Comparison of ENCODE assay signal across 16 mouse cellular contexts in genomic region chrX:51169476-51170045, GRCm38 (mm10). TPM values are rescaled to one million over a fixed set of nuclear protein-coding genes. Genes with fewer than 3 reads are reported as not detected.
A peak's percentile ranks its signal among the peaks of the same experiment; 100 is the strongest.
DNase-seq lines count a peak whose midpoint lies in the region; ATAC-seq and TF ChIP-seq lines count a peak whose summit lies in the region.
"Had no signal": no experiment of that assay in that cellular context is flagged by ENCODE, and none has a peak within 500 bp of the region (broad histone marks: within the 10 kb centered on the region; RNA-seq: fewer than 3 reads in every experiment).

No protein-coding gene starts in this region.

- no peak for ATAC-seq in forebrain, embryonic 14.5 days
- ATAC-seq in forebrain, embryonic 16.5 days, result no peak
- peak; percentile 40 for ATAC-seq in limb, embryonic 13.5 days (ENCODE audit: low FRiP score, low read depth)
- no peak for ATAC-seq in inflammation-experienced regulatory T-cells, adult 6 months
- ATAC-seq in hindbrain, embryonic 12.5 days (ENCODE audit: low FRiP score), result no peak
- ATAC-seq in intestine, postnatal 0 days, result no peak
- ATAC-seq: midbrain, embryonic 16.5 days had no signal

- H3K4me2 ChIP-seq in forebrain, embryonic 14.5 days (ENCODE audit: low read length), result no peak overlapping the region
- no peak overlapping the region for H3K4me2 ChIP-seq in forebrain, embryonic 16.5 days (ENCODE audit: low read length)
- no peak overlapping the region for H3K4me2 ChIP-seq in limb, embryonic 13.5 days (replicated peaks)
- H3K4me2 ChIP-seq in hindbrain, embryonic 12.5 days (replicated peaks), result no peak overlapping the region
- no peak overlapping the region for H3K4me2 ChIP-seq in intestine, postnatal 0 days (replicated peaks; ENCODE audit: low read depth)
- H3K4me2 ChIP-seq: limb, embryonic 15.5 days; neural tube, embryonic 12.5 days had no signal

- H3K27me3 ChIP-seq in forebrain, embryonic 14.5 days (replicated peaks; ENCODE audit: control insufficient read depth, insufficient read depth, low read length), result no peaks in the 10 kb centered on the region
- no peaks in the 10 kb centered on the region for H3K27me3 ChIP-seq in forebrain, embryonic 16.5 days (replicated peaks; ENCODE audit: control insufficient read depth, insufficient read depth, low read length)
- no peaks in the 10 kb centered on the region for H3K27me3 ChIP-seq in limb, embryonic 13.5 days
- H3K27me3 ChIP-seq in hindbrain, embryonic 12.5 days, result no peaks in the 10 kb centered on the region
- no peaks in the 10 kb centered on the region for H3K27me3 ChIP-seq in intestine, postnatal 0 days (replicated peaks; ENCODE audit: control insufficient read depth, insufficient read depth, low read length)
- H3K27me3 ChIP-seq: limb, embryonic 15.5 days; neural tube, embryonic 12.5 days had no signal

- H3K36me3 ChIP-seq in forebrain, embryonic 14.5 days (ENCODE audit: control insufficient read depth, insufficient read depth, low read length), result no peaks in the 10 kb centered on the region
- H3K36me3 ChIP-seq in forebrain, embryonic 16.5 days (ENCODE audit: control insufficient read depth, insufficient read depth), result no peaks in the 10 kb centered on the region
- H3K36me3 ChIP-seq in limb, embryonic 13.5 days, result no peaks in the 10 kb centered on the region
- H3K36me3 ChIP-seq in hindbrain, embryonic 12.5 days, result no peaks in the 10 kb centered on the region
- H3K36me3 ChIP-seq in intestine, postnatal 0 days (ENCODE audit: control insufficient read depth, insufficient read depth), result no peaks in the 10 kb centered on the region
- H3K36me3 ChIP-seq: limb, embryonic 15.5 days; neural tube, embryonic 12.5 days had no signal

- H3K27ac ChIP-seq in forebrain, embryonic 14.5 days (ENCODE audit: low read depth, low read length), result no peak overlapping the region
- H3K27ac ChIP-seq in forebrain, embryonic 16.5 days (ENCODE audit: low read length), result no peak overlapping the region
- no peak overlapping the region for H3K27ac ChIP-seq in limb, embryonic 13.5 days
- no peak overlapping the region for H3K27ac ChIP-seq in hindbrain, embryonic 12.5 days
- no peak overlapping the region for H3K27ac ChIP-seq in intestine, postnatal 0 days (ENCODE audit: low read depth, low read length)
- H3K27ac ChIP-seq: limb, embryonic 15.5 days; macrophage; neural tube, embryonic 12.5 days had no signal

- no peak overlapping the region for H3K4me3 ChIP-seq in forebrain, embryonic 14.5 days (ENCODE audit: low read depth, low read length)
- H3K4me3 ChIP-seq in forebrain, embryonic 16.5 days (replicated peaks; ENCODE audit: low read length), result no peak overlapping the region
- no peak overlapping the region for H3K4me3 ChIP-seq in limb, embryonic 13.5 days
- H3K4me3 ChIP-seq in hindbrain, embryonic 12.5 days, result no peak overlapping the region
- H3K4me3 ChIP-seq in intestine, postnatal 0 days (ENCODE audit: low read depth, low read length), result no peak overlapping the region
- H3K4me3 ChIP-seq: limb, embryonic 15.5 days; neural tube, embryonic 12.5 days had no signal

- TF ChIP-seq CTCF in intestine, postnatal 0 days (IDR thresholded peaks at IDR 0.05; ENCODE audit: low read depth), result no peak

- H3K9ac ChIP-seq in forebrain, embryonic 14.5 days (ENCODE audit: low read length), result no peak overlapping the region
- H3K9ac ChIP-seq in forebrain, embryonic 16.5 days (replicated peaks; ENCODE audit: low read depth, low read length), result no peak overlapping the region
- no peak overlapping the region for H3K9ac ChIP-seq in limb, embryonic 13.5 days
- H3K9ac ChIP-seq in hindbrain, embryonic 12.5 days, result no peak overlapping the region
- H3K9ac ChIP-seq in intestine, postnatal 0 days (ENCODE audit: low read depth, low read length), result no peak overlapping the region
- H3K9ac ChIP-seq: limb, embryonic 15.5 days; neural tube, embryonic 12.5 days had no signal

- no peaks in the 10 kb centered on the region for H3K4me1 ChIP-seq in forebrain, embryonic 14.5 days (ENCODE audit: control insufficient read depth, insufficient read depth, low read length)
- H3K4me1 ChIP-seq in forebrain, embryonic 16.5 days (replicated peaks; ENCODE audit: control insufficient read depth, insufficient read depth, low read length), result no peaks in the 10 kb centered on the region
- H3K4me1 ChIP-seq in limb, embryonic 13.5 days, result peaks cover 11% of the 10 kb centered on the region; the same call in 1 of the 2 replicates
- no peaks in the 10 kb centered on the region for H3K4me1 ChIP-seq in hindbrain, embryonic 12.5 days
- no peaks in the 10 kb centered on the region for H3K4me1 ChIP-seq in intestine, postnatal 0 days (replicated peaks; ENCODE audit: control insufficient read depth, insufficient read depth, low read length)
- H3K4me1 ChIP-seq: limb, embryonic 15.5 days; neural tube, embryonic 12.5 days had no signal

- WGBS in forebrain, embryonic 14.5 days, result 64% methylated on average over 5 of the region's 5 CpGs
- 63% methylated on average over 5 of the region's 5 CpGs for whole genome bisulfite sequencing in forebrain, embryonic 16.5 days
- WGBS in limb, embryonic 13.5 days, result 45% methylated on average over 5 of the region's 5 CpGs
- WGBS in hindbrain, embryonic 12.5 days, result 71% methylated on average over 5 of the region's 5 CpGs
- 66% methylated on average over 5 of the region's 5 CpGs for WGBS in intestine, postnatal 0 days

- DNase-seq in forebrain, embryonic 14.5 days (ENCODE audit: low spot score), result peak; percentile 8
- DNase-seq in brain, adult 2 months (ENCODE audit: low read depth, low spot score), result peak; percentile 1
- peak; percentile 46 for DNase-seq in lung, postnatal 36 days
- DNase-seq: adrenal gland, postnatal 14 days; heart, postnatal 14 days; thymus, adult 18-20 months had no signal

- no peaks in the 10 kb centered on the region for H3K9me3 ChIP-seq in forebrain, embryonic 14.5 days (replicated peaks; ENCODE audit: control insufficient read depth, low read length)
- H3K9me3 ChIP-seq in forebrain, embryonic 16.5 days (ENCODE audit: control insufficient read depth, low read length), result no peaks in the 10 kb centered on the region
- no peaks in the 10 kb centered on the region for H3K9me3 ChIP-seq in limb, embryonic 13.5 days
- H3K9me3 ChIP-seq in hindbrain, embryonic 12.5 days (replicated peaks), result no peaks in the 10 kb centered on the region
- H3K9me3 ChIP-seq in intestine, postnatal 0 days (ENCODE audit: control insufficient read depth), result no peaks in the 10 kb centered on the region
- H3K9me3 ChIP-seq: G1E; limb, embryonic 15.5 days; neural tube, embryonic 12.5 days had no signal

RNA-seq across cellular contexts. Expression of gene Mbnl3, which starts 36.8 kb away (rescaled TPM):
- polyA plus RNA-seq in forebrain, embryonic 14.5 days (2014; fragmentation: Nextera tagmentation; extraction: Ambion mirVana), result 2.5 and 3.9 TPM in 2 replicates
- 1.4 and 1.8 TPM in 2 replicates for polyA plus RNA-seq in forebrain, embryonic 16.5 days (2015; fragmentation: Nextera tagmentation; extraction: Ambion mirVana)
- polyA plus RNA-seq in limb, embryonic 13.5 days (2015; fragmentation: Nextera tagmentation; extraction: Ambion mirVana), result 14.6 and 16.0 TPM in 2 replicates
- polyA plus RNA-seq in inflammation-experienced regulatory T-cells, adult 6 months (2017; shearing (Covaris generic)), result 10 to 100 TPM; 35.8 to 45.5 (median 36.6) TPM
- polyA plus RNA-seq in hindbrain, embryonic 12.5 days (2016; fragmentation: Nextera tagmentation; extraction: Ambion mirVana), result 5.3 and 5.9 TPM in 2 replicates
- polyA plus RNA-seq in intestine, postnatal 0 days (2015; fragmentation: Nextera tagmentation; extraction: Ambion mirVana), result 3.0 TPM in 2 replicates
